Mouse (Mus musculus) forebrain, embryonic 13.5 days (tissue): ENCODE measurements around the gene Tnfrsf19. TPM values are rescaled to one million over a fixed set of nuclear protein-coding genes. Genes with fewer than 3 reads are reported as not detected.

Experiments
- ATAC-seq: fragments of 200-750 bp; cut with Nextera tagmentation; 2 replicates; pipeline ENCODE4 v1.8.0; 2017
- H3K27ac ChIP-seq: fragments of 300-500 bp; sonication (generic); 2 replicates; pipeline ENCODE4 v1.5.1; 2015; ENCODE audit warnings: inconsistent platforms, mild to moderate bottlenecking, moderate library complexity
- H3K27me3 ChIP-seq: fragments of 300-500 bp; sonication (generic); 2 replicates; pipeline ENCODE4 v1.6.1; 2015; ENCODE audit warnings: mild to moderate bottlenecking, inconsistent platforms
- H3K36me3 ChIP-seq: fragments of 300-500 bp; sonication (generic); 2 replicates; pipeline ENCODE4 v1.6.1; 2015; ENCODE audit warnings: mild to moderate bottlenecking, inconsistent platforms; ENCODE audit not compliant: poor library complexity, severe bottlenecking
- H3K4me1 ChIP-seq: fragments of 300-500 bp; sonication (generic); 2 replicates; pipeline ENCODE4 v1.6.1; 2015; ENCODE audit warnings: inconsistent platforms
- H3K4me2 ChIP-seq: fragments of 300-500 bp; sonication (generic); 2 replicates; pipeline ENCODE4 v1.6.1; 2015; ENCODE audit warnings: inconsistent platforms, mild to moderate bottlenecking, moderate library complexity
- H3K4me3 ChIP-seq: fragments of 300-500 bp; sonication (generic); 2 replicates; pipeline ENCODE4 v1.5.1; 2015; ENCODE audit warnings: mild to moderate bottlenecking, inconsistent platforms
- H3K9ac ChIP-seq: fragments of 300-500 bp; sonication (generic); 2 replicates; pipeline ENCODE4 v1.6.1; 2015; ENCODE audit warnings: mild to moderate bottlenecking, inconsistent platforms
- H3K9me3 ChIP-seq: fragments of 300-500 bp; sonication (generic); replicated peaks from 2 replicates; pipeline ENCODE4 v1.6.1; 2016; ENCODE audit warnings: inconsistent platforms
- WGBS: fragments of 180-500 bp; shearing (Covaris S2); methylation state at CpG from one replicate; pipeline ENCODE4 v1.1.7; 2015; 5-methylcytosine and 5-hydroxymethylcytosine counted together
- polyA plus RNA-seq: library from polyadenylated mRNA; unstranded; fragments of >200 nt; fragmentation: Nextera tagmentation; extraction: Ambion mirVana; gene quantifications from 2 replicates; pipeline ENCODE4 v1.2.1, GENCODE M21; 2015

The Tnfrsf19 gene
- polyA plus RNA-seq, 1 experiment from 2014 or later = 61.3 TPM

GRCm38 (mm10) chr14:61045446-61046090, 722 bp downstream of the Tnfrsf19 start:
- no peak for ATAC-seq
- H3K4me3 ChIP-seq = peak overlapping the region; percentile 50
- peaks cover 29% of the 10 kb centered on the region for H3K27me3 ChIP-seq
- H3K4me2 ChIP-seq = peak overlapping the region; percentile 74
- 1% methylated on average over 19 of the region's 19 CpGs for WGBS
- H3K27ac ChIP-seq = peak overlapping the region; percentile 82
- peaks cover 50% of the 10 kb centered on the region for H3K4me1 ChIP-seq
- H3K36me3 ChIP-seq = no peaks in the 10 kb centered on the region
- H3K9me3 ChIP-seq = no peaks in the 10 kb centered on the region
- H3K9ac ChIP-seq = peak overlapping the region; percentile 70

GRCm38 (mm10) chr14:61044316-61044715, 2.0 kb downstream of the Tnfrsf19 start:
- Histone ChIP-seq H3K27me3 (peaks cover 34% of the 10 kb centered on the region), H3K4me3 (peak overlapping the region; percentile 50), H3K4me1 (peaks cover 54% of the 10 kb centered on the region), H3K9me3 (no peaks in the 10 kb centered on the region), H3K4me2 (peak overlapping the region; percentile 74), H3K9ac (peak overlapping the region; percentile 70), H3K27ac (peak overlapping the region; percentile 76), H3K36me3 (no peaks in the 10 kb centered on the region)
- 5% methylated on average over 2 of the region's 2 CpGs for WGBS
- peak; percentile 15; the same call in 1 of the 2 replicates for ATAC-seq

- Histone ChIP-seq H3K4me2 (peak overlapping the region; percentile 74), H3K27me3 (peaks cover 34% of the 10 kb centered on the region), H3K27ac (peak overlapping the region; percentile 82), H3K36me3 (no peaks in the 10 kb centered on the region), H3K9ac (peak overlapping the region; percentile 59), H3K4me3 (peak overlapping the region; percentile 50), H3K4me1 (peaks cover 56% of the 10 kb centered on the region), H3K9me3 (no peaks in the 10 kb centered on the region)
- WGBS = under 1% methylated on average over 8 of the region's 8 CpGs
- ATAC-seq = peak; percentile 59; the same call in 1 of the 2 replicates
Observed at GRCm38 (mm10) chr14:61043511-61044310, 2.6 kb downstream of the Tnfrsf19 start.

DNA sequence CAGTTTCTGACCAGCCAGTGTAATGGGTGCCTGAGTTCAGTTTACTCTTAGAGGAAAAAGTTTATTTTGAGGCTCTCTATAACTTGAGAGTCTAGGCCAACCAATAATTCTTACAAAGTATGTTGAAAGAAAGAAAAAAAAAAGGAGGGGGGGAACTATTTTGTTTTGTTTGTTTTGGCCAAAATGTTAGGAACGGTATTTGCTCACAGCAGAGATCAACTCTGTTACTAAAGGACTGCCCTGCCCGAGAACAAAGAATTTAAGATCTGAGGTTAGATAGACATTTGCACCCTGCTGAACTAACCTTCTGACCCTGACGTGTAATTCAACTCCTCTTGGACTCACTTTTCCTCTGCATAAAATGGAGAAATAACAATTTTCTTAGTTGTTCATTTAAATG, 4.0 kb downstream of the Tnfrsf19 start:
- Histone ChIP-seq H3K9ac (no peak overlapping the region), H3K4me3 (no peak overlapping the region), H3K9me3 (no peaks in the 10 kb centered on the region), H3K4me2 (peak overlapping the region; percentile 22; the same call in 1 of the 2 replicates), H3K4me1 (peaks cover 60% of the 10 kb centered on the region), H3K27ac (peak overlapping the region; percentile 22; the same call in 1 of the 2 replicates), H3K27me3 (peaks cover 33% of the 10 kb centered on the region), H3K36me3 (no peaks in the 10 kb centered on the region)
- WGBS = 39% methylated on average over 3 of the region's 3 CpGs
- no peak for ATAC-seq

DNA sequence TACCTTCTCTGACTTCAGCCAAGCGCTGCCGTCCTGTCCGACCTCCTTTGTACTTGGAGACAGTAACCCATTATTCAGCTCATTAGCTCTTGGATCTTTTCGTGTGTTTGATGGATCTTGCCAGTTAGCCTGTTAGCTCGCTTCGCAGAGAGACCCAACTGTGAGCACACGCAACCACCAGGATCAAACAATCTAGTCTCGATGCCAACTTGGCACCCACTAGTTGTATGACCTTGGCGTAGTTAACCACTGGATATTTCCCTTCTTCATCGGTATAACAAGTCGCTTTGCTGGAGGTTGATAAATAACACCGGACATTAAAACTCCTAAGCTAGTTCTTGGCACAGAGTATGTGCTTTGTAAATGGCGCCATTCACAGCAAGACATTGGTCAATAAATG, 6.1 kb downstream of the Tnfrsf19 start:
- Histone ChIP-seq H3K27ac (peak overlapping the region; percentile 11; the same call in 1 of the 2 replicates), H3K36me3 (no peaks in the 10 kb centered on the region), H3K4me1 (peaks cover 55% of the 10 kb centered on the region)

GRCm38 (mm10) chr14:61038082-61038472, 8.2 kb downstream of the Tnfrsf19 start:
- ATAC-seq = no peak; the same call in 1 of the 2 replicates
- 26% methylated on average over 8 of the region's 8 CpGs for WGBS
- peak overlapping the region; percentile 57 for H3K27ac ChIP-seq
- no peaks in the 10 kb centered on the region for H3K9me3 ChIP-seq
- H3K4me2 ChIP-seq = peak overlapping the region; percentile 96
- H3K9ac ChIP-seq = peak overlapping the region; percentile 74
- peaks cover 29% of the 10 kb centered on the region for H3K27me3 ChIP-seq
- peaks cover 42% of the 10 kb centered on the region for H3K4me1 ChIP-seq
- H3K4me3 ChIP-seq = peak overlapping the region; percentile 68
- H3K36me3 ChIP-seq = no peaks in the 10 kb centered on the region

More for the DNA sequence above, 6.1 kb downstream of the Tnfrsf19 start:
- ATAC-seq = no peak
- no peaks in the 10 kb centered on the region for H3K9me3 ChIP-seq
- peaks cover 33% of the 10 kb centered on the region for H3K27me3 ChIP-seq
- WGBS = 59% methylated on average over 13 of the region's 13 CpGs
- no peak overlapping the region for H3K4me3 ChIP-seq
- no peak overlapping the region for H3K9ac ChIP-seq
- no peak overlapping the region for H3K4me2 ChIP-seq

DNA sequence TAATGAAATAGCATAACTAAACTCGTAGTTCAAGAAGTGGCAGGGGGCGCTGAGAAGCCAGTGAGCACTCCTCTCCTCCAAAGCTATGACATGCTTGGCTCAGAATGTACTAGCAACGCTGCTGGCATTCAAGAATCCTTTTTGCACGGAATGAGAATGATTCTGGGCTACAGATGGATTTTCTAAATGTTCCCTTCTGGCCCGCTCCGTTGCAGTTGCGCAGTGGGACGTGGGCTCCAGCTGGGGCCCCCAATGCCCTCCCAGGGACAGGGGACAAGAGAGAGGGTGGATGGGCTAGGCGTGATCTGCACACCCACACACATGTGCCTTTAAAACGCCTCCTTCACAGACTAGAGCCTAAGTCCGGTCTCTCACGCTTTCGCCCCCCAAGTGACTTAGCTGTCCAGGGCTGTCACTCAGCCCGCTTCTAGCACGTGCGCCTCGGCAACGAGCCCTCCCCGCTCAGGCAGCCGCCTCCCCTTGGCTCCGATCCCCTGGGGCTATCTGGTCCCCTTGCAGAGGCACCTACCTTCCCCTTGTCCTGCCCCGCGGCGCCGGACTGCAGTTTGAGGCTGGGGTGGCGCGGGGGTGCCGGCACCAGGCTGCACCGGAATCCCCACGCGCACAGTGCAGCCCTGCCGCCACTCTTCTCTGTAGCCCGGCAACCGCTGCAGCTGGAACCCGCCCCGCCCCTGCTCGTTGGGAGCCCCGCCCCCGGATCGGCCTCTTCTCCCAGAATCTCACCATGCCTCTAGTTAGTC, 8.8 kb downstream of the Tnfrsf19 start:
- peak overlapping the region; percentile 68 for H3K4me3 ChIP-seq
- H3K27ac ChIP-seq = peak overlapping the region; percentile 57
- ATAC-seq = peak; percentile 95
- H3K9me3 ChIP-seq = no peaks in the 10 kb centered on the region
- peaks cover 29% of the 10 kb centered on the region for H3K27me3 ChIP-seq
- peak overlapping the region; percentile 96 for H3K4me2 ChIP-seq
- peak overlapping the region; percentile 74 for H3K9ac ChIP-seq
- H3K4me1 ChIP-seq = peaks cover 42% of the 10 kb centered on the region
- H3K36me3 ChIP-seq = no peaks in the 10 kb centered on the region
- WGBS = under 1% methylated on average over 40 of the region's 40 CpGs

GRCm38 (mm10) chr14:61030366-61030765, 15.9 kb downstream of the Tnfrsf19 start:
- no peaks in the 10 kb centered on the region for H3K27me3 ChIP-seq
- no peak overlapping the region for H3K4me3 ChIP-seq
- 86% methylated on average over 6 of the region's 6 CpGs for WGBS
- no peak for ATAC-seq
- no peak overlapping the region for H3K9ac ChIP-seq
- H3K4me2 ChIP-seq = no peak overlapping the region
- peaks cover 5% of the 10 kb centered on the region; the same call in 1 of the 2 replicates for H3K36me3 ChIP-seq
- H3K4me1 ChIP-seq = peaks cover 12% of the 10 kb centered on the region
- no peak overlapping the region for H3K27ac ChIP-seq
- H3K9me3 ChIP-seq = no peaks in the 10 kb centered on the region

DNA sequence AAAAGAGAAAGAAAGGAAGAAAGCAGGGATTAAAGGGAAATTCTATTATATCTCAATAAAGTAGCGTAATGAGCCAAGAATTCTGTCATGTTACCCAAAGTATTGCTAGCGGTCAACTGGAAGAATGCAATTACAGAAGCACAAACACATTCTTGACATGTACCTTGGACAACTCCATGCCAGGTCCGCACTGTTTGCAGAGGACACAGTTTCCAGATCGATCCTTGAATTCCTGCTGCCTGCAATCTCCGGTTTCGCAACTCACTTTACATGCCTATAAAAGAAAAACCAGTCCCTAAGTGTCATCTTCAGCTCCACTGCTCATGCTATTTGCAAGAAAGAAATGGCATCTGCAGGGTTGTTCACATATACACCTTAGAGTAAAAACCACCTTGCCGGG, 22.3 kb downstream of the Tnfrsf19 start:
- H3K4me2 ChIP-seq = no peak overlapping the region
- peaks cover 14% of the 10 kb centered on the region for H3K4me1 ChIP-seq
- no peak for ATAC-seq
- H3K4me3 ChIP-seq = no peak overlapping the region
- H3K9ac ChIP-seq = no peak overlapping the region
- 61% methylated on average over 7 of the region's 7 CpGs for WGBS
- no peaks in the 10 kb centered on the region for H3K27me3 ChIP-seq
- no peaks in the 10 kb centered on the region for H3K9me3 ChIP-seq
- no peak overlapping the region for H3K27ac ChIP-seq
- H3K36me3 ChIP-seq = peaks cover 35% of the 10 kb centered on the region

DNA sequence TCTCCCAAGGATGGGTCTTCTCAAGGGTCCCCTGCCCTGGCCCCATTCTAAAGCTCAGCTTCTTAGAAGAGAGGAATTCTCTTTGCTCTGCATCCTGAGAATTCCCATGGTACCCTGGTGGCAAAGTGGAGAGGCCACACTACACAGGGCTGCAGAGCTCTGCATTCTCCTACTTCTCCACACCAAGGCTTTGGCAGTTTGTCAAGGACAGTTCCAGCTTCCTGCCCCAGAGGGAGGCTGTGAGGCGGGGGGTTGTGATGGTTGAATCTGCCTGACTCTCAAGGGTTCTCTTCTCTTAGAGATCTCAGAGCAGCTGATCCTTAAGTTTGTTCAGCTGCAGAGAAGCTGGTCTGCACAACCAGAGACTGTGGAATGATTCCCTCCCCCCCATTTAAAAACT, 23.9 kb downstream of the Tnfrsf19 start:
- 81% methylated on average over 1 of the region's 1 CpGs for WGBS
- Histone ChIP-seq H3K4me2 (no peak overlapping the region), H3K9me3 (no peaks in the 10 kb centered on the region)

GRCm38 (mm10) chr14:61020968-61021367, 25.3 kb downstream of the Tnfrsf19 start:
- WGBS = 87% methylated on average over 2 of the region's 2 CpGs
- H3K4me1 ChIP-seq = peaks cover 31% of the 10 kb centered on the region
- H3K27ac ChIP-seq = no peak overlapping the region
- no peak overlapping the region for H3K4me3 ChIP-seq
- H3K9ac ChIP-seq = no peak overlapping the region
- ATAC-seq = no peak
- H3K9me3 ChIP-seq = no peaks in the 10 kb centered on the region
- no peaks in the 10 kb centered on the region for H3K27me3 ChIP-seq
- peaks cover 35% of the 10 kb centered on the region for H3K36me3 ChIP-seq
- no peak overlapping the region for H3K4me2 ChIP-seq

More for the DNA sequence above, 23.9 kb downstream of the Tnfrsf19 start:
- no peak overlapping the region for H3K4me3 ChIP-seq
- H3K27me3 ChIP-seq = no peaks in the 10 kb centered on the region
- no peak overlapping the region for H3K27ac ChIP-seq
- ATAC-seq = no peak
- peaks cover 35% of the 10 kb centered on the region for H3K36me3 ChIP-seq
- no peak overlapping the region for H3K9ac ChIP-seq
- peaks cover 25% of the 10 kb centered on the region for H3K4me1 ChIP-seq
